Mouse (Mus musculus) liver, embryonic 12.5 days (tissue): Measurements from ENCODE around the gene Sh3kbp1. TPM values are rescaled to one million over a fixed set of nuclear protein-coding genes. Genes with fewer than 3 reads are reported as not detected.
A peak's percentile ranks its signal among the peaks of the same experiment; 100 is the strongest.

Experiments used
- ATAC-seq: fragments of 200-750 bp; cut with Nextera tagmentation; 2 replicates; pipeline ENCODE4 v1.8.0; 2017; ENCODE audit warnings: moderate number of reproducible peaks, mild to moderate bottlenecking, moderate library complexity
- H3K27ac ChIP-seq: fragments of 300-500 bp; sonication (generic); 2 replicates; pipeline ENCODE4 v1.5.1; 2016; ENCODE audit warnings: mild to moderate bottlenecking
- H3K27me3 ChIP-seq: fragments of 300-500 bp; sonication (generic); replicated peaks from 2 replicates; pipeline ENCODE4 v1.6.1; 2016; ENCODE audit warnings: mild to moderate bottlenecking, moderate library complexity
- H3K36me3 ChIP-seq: fragments of 300-500 bp; sonication (generic); 2 replicates; pipeline ENCODE4 v1.6.1; 2016; ENCODE audit warnings: mild to moderate bottlenecking, moderate library complexity
- H3K4me1 ChIP-seq: fragments of 300-500 bp; sonication (generic); 2 replicates; pipeline ENCODE4 v1.6.1; 2016
- H3K4me2 ChIP-seq: fragments of 300-500 bp; sonication (generic); 2 replicates; pipeline ENCODE4 v1.6.1; 2016; ENCODE audit warnings: mild to moderate bottlenecking, moderate library complexity
- H3K4me3 ChIP-seq: fragments of 300-500 bp; sonication (generic); 2 replicates; pipeline ENCODE4 v1.5.1; 2016; ENCODE audit warnings: mild to moderate bottlenecking, moderate library complexity
- H3K9ac ChIP-seq: fragments of 300-500 bp; sonication (generic); 2 replicates; pipeline ENCODE4 v1.6.1; 2016; ENCODE audit warnings: mild to moderate bottlenecking, moderate library complexity
- H3K9me3 ChIP-seq: fragments of 300-500 bp; sonication (generic); replicated peaks from 2 replicates; pipeline ENCODE4 v1.6.1; 2016; ENCODE audit warnings: mild to moderate bottlenecking, moderate library complexity
- WGBS: fragments of 180-500 bp; shearing (Covaris S2); methylation state at CpG from one replicate; pipeline ENCODE4 v1.1.7; 2016; ENCODE audit not compliant: insufficient replicate concordance; 5-methylcytosine and 5-hydroxymethylcytosine counted together
- polyA plus RNA-seq: library from polyadenylated mRNA; unstranded; fragments of >200 nt; fragmentation: Nextera tagmentation; extraction: Ambion mirVana; gene quantifications from 2 replicates; pipeline ENCODE4 v1.2.1, GENCODE M21; 2016

Sh3kbp1 gene
- polyA plus RNA-seq, 1 experiment from 2014 or later: 16.8 TPM

DNA sequence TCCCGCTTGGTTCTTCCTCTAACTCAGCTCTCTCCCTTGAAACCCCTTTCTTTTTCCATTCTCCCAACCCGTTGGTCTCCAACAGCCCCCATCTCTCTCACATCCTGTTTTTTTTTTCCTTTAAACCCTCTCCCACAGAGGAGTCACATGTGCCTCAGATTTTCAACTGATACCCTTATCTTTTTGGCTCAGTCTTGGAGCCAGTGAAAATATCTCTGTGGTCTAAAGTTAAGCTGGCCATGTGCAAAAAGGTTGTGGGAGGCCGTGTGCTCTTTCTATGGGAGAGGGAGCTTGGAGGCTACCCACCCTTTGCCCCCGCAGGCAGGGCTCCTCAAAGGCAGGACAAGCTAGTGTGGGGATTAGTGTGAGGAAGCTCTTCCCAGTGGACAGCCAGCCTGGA is 12.9 kb downstream of the Sh3kbp1 start:
- H3K27ac ChIP-seq: 0 out of 2 replicates have a peak overlapping the region, but pooled peaks have one; percentile 48
- H3K4me1 ChIP-seq: peaks cover 15% of the 10 kb centered on the region
- WGBS: 36% methylated on average over 4 of the region's 4 CpGs
- no peak overlapping the region for H3K4me3 ChIP-seq
- no peak overlapping the region for H3K9ac ChIP-seq
- peak; percentile 60 for ATAC-seq
- H3K4me2 ChIP-seq: no peak overlapping the region
- no peaks in the 10 kb centered on the region for H3K9me3 ChIP-seq
- no peaks in the 10 kb centered on the region for H3K27me3 ChIP-seq
- H3K36me3 ChIP-seq: no peaks in the 10 kb centered on the region

DNA sequence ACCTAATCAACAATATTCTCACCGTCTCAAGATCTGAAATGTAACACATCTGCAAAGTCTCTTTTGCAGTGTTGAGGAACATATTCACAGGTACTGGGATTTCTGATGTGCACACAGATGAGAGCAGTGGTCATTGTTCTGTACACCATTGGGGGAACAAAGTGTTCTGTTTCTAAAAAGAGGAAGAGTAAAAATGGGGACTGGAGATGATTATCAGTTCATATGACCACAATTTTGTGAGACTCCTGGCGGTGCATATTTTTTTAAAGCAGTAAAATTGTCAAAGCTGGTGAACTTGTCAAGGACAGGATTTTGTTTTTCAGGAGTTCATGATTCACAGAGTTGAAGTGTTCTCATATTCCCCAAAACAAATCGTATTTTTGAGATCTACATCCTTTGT is 18.2 kb downstream of the Sh3kbp1 start:
- no peak overlapping the region for H3K9ac ChIP-seq
- no peak overlapping the region for H3K4me2 ChIP-seq
- H3K4me1 ChIP-seq: peaks cover 14% of the 10 kb centered on the region; the same call in 1 of the 2 replicates
- no peak overlapping the region for H3K27ac ChIP-seq
- WGBS: 47% methylated on average over 3 of the region's 3 CpGs
- 0 out of 2 replicates have a peak, but pooled peaks cover 3% of the 10 kb centered on the region for H3K27me3 ChIP-seq
- no peaks in the 10 kb centered on the region for H3K9me3 ChIP-seq
- H3K4me3 ChIP-seq: no peak overlapping the region
- H3K36me3 ChIP-seq: no peaks in the 10 kb centered on the region
- ATAC-seq: no peak

DNA sequence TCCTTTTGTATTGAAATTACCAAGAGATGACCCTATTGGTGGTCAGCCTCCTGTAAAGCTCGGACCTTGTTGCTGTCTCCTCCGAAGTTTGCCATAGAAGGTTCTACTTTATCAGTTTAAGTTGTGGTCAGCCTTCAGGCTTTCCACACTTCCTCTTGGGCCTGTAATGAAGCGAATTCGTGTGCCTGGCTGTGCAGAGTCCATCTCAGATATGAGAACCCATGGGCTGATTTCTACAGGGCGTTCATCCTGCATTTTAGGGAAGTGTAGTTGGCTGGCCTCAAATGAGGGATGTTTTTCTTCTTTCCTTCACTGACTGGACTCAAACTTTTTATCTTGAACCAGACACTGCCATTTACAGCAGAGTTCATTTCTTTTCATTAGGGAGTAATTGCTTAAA is 20.5 kb downstream of the Sh3kbp1 start:
- Histone ChIP-seq H3K27ac (no peak overlapping the region), H3K27me3 (0 out of 2 replicates have a peak, but pooled peaks cover 3% of the 10 kb centered on the region), H3K9me3 (no peaks in the 10 kb centered on the region), H3K36me3 (no peaks in the 10 kb centered on the region), H3K9ac (no peak overlapping the region), H3K4me1 (peaks cover 20% of the 10 kb centered on the region), H3K4me3 (no peak overlapping the region), H3K4me2 (no peak overlapping the region)
- WGBS: 28% methylated on average over 5 of the region's 5 CpGs
- no peak for ATAC-seq

DNA sequence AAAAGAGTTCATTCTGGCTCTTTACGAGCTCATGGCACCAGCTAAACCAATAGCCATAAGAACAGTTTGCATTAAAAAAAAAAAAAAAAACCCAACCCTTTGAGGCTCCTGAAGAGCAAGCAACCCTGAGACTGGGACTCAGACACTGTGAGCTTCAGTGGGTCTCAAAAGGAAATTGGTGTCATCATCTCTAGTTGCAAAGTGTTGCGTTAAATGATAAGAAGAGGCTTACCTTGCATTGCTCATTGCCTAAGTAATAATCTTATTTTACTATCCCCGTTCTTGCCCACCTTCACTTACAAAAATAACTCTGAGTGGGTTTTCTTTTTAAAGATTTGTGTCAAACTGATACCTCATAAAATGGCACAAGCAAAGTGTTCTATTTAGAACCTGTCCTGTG is 21.5 kb downstream of the Sh3kbp1 start:
- H3K36me3 ChIP-seq: no peaks in the 10 kb centered on the region
- no peak overlapping the region for H3K4me3 ChIP-seq
- H3K9ac ChIP-seq: no peak overlapping the region
- H3K9me3 ChIP-seq: no peaks in the 10 kb centered on the region
- 0 out of 2 replicates have a peak, but pooled peaks cover 3% of the 10 kb centered on the region for H3K27me3 ChIP-seq
- H3K27ac ChIP-seq: no peak overlapping the region
- ATAC-seq: no peak
- WGBS: 48% methylated on average over 3 of the region's 3 CpGs
- H3K4me2 ChIP-seq: no peak overlapping the region
- H3K4me1 ChIP-seq: peaks cover 20% of the 10 kb centered on the region

DNA sequence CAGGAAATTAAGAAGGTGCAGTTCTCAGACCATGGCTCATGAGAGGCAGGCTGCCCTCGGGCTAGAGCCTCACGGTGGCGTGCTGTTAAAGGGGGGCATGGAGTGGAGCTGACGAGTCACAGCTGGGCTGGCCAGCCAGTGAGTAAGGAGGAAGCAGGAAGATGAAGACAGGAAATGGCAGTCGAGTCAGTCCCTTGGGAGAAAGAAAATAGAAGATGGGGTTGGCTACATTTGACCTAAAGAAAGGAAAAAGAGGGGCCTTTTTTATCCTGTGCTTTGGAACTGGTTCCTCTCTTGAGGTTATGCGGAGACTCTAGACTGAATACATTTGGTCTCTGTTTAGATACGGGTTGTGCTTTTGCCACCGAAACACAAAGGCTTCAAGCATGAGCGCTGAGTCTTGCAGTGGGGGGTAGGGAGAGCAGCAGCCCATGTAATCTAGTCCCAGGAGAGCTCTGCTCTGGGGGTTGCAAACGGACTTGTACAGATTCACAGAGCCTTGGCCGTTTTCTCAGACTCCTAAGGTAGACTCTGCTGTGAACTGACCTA is 23.1 kb downstream of the Sh3kbp1 start:
- Histone ChIP-seq H3K9me3 (no peaks in the 10 kb centered on the region), H3K27me3 (0 out of 2 replicates have a peak, but pooled peaks cover 3% of the 10 kb centered on the region), H3K4me1 (peaks cover 20% of the 10 kb centered on the region), H3K4me2 (peak overlapping the region; percentile 29), H3K36me3 (no peaks in the 10 kb centered on the region), H3K9ac (no peak overlapping the region), H3K4me3 (no peak overlapping the region), H3K27ac (no peak overlapping the region)
- WGBS: 35% methylated on average over 11 of the region's 11 CpGs
- ATAC-seq: no peak

- ATAC-seq: no peak
- H3K9ac ChIP-seq: no peak overlapping the region
- H3K4me1 ChIP-seq: peaks cover 20% of the 10 kb centered on the region
- H3K27ac ChIP-seq: no peak overlapping the region
- H3K4me3 ChIP-seq: no peak overlapping the region
- H3K4me2 ChIP-seq: peak overlapping the region; percentile 29; the same call in 1 of the 2 replicates
- no peaks in the 10 kb centered on the region for H3K9me3 ChIP-seq
- 56% methylated on average over 6 of the region's 6 CpGs for WGBS
- no peaks in the 10 kb centered on the region for H3K36me3 ChIP-seq
- H3K27me3 ChIP-seq: 0 out of 2 replicates have a peak, but pooled peaks cover 3% of the 10 kb centered on the region
Measured at GRCm38 (mm10) chrX:159650727-159651126, 23.7 kb downstream of the Sh3kbp1 start.

- H3K27me3 ChIP-seq: peaks cover 5% of the 10 kb centered on the region; the same call in 1 of the 2 replicates
- no peaks in the 10 kb centered on the region for H3K9me3 ChIP-seq
- 77% methylated on average over 7 of the region's 7 CpGs for WGBS
- no peak for ATAC-seq
- no peak overlapping the region for H3K4me2 ChIP-seq
- peaks cover 13% of the 10 kb centered on the region for H3K4me1 ChIP-seq
- no peak overlapping the region for H3K9ac ChIP-seq
- H3K27ac ChIP-seq: no peak overlapping the region
- H3K4me3 ChIP-seq: no peak overlapping the region
- no peaks in the 10 kb centered on the region for H3K36me3 ChIP-seq
Measured at GRCm38 (mm10) chrX:159671388-159671787, 44.3 kb downstream of the Sh3kbp1 start.

DNA sequence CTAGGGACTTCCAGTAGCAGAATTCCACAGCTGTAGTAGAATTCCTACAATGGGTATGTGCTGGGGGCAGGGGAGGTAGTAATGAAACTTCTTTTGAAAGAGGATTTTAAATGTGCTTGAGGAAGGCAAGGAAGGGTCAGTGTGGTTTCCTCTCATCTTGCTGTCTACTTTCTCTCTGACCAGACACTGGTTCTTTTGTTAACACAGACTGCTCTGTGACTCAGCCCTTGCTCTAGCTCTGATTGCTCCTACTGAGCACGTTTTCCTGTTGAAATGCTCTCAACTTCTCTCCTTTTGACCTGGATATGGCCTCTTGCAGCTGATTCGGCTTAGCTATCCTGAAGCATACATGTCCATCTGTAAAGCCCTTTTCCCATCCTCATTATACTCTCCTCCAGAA is 45.4 kb downstream of the Sh3kbp1 start:
- Histone ChIP-seq H3K36me3 (no peaks in the 10 kb centered on the region), H3K27ac (no peak overlapping the region), H3K9ac (no peak overlapping the region), H3K4me3 (no peak overlapping the region), H3K9me3 (no peaks in the 10 kb centered on the region), H3K27me3 (peaks cover 5% of the 10 kb centered on the region; the same call in 1 of the 2 replicates), H3K4me2 (no peak overlapping the region), H3K4me1 (peaks cover 23% of the 10 kb centered on the region)
- no peak for ATAC-seq
- 21% methylated on average over 2 of the region's 2 CpGs for WGBS

DNA sequence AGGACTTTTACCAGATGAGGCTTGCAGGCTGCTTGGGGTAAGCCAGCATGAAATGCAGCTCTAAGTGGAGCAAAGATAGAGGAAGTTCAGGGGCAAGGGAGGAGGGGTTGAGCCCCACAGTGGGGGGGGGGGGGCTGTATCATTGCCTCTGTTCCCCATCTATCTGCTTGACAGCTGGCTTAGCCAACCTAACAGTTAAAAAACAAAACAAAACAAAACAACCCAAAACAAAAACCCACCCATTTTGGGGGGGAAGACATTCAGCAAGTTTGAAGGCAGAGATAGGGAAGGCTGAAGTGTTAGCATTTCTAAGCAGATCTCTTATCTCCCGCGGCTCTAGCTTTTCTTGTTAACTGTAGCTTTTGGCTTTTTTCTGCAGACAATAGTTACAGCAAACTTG is 49.2 kb downstream of the Sh3kbp1 start:
- no peak; the same call in 1 of the 2 replicates for ATAC-seq
- no peaks in the 10 kb centered on the region for H3K9me3 ChIP-seq
- no peak overlapping the region for H3K4me3 ChIP-seq
- peaks cover 29% of the 10 kb centered on the region for H3K4me1 ChIP-seq
- no peak overlapping the region for H3K27ac ChIP-seq
- no peak overlapping the region for H3K9ac ChIP-seq
- H3K4me2 ChIP-seq: peak overlapping the region; percentile 20; the same call in 1 of the 2 replicates
- WGBS: 10% methylated on average over 2 of the region's 2 CpGs
- no peaks in the 10 kb centered on the region for H3K36me3 ChIP-seq
- H3K27me3 ChIP-seq: peaks cover 5% of the 10 kb centered on the region; the same call in 1 of the 2 replicates

- Histone ChIP-seq H3K9me3 (no peaks in the 10 kb centered on the region), H3K27me3 (peaks cover 5% of the 10 kb centered on the region; the same call in 1 of the 2 replicates), H3K27ac (no peak overlapping the region; the same call in 1 of the 2 replicates), H3K4me1 (peaks cover 29% of the 10 kb centered on the region), H3K4me3 (no peak overlapping the region), H3K36me3 (no peaks in the 10 kb centered on the region), H3K4me2 (no peak overlapping the region), H3K9ac (no peak overlapping the region)
- ATAC-seq: no peak
- 24% methylated on average over 4 of the region's 4 CpGs for WGBS
Measured at GRCm38 (mm10) chrX:159677585-159678319, 50.7 kb downstream of the Sh3kbp1 start.

- H3K27me3 ChIP-seq: peaks cover 5% of the 10 kb centered on the region; the same call in 1 of the 2 replicates
- 59% methylated on average over 5 of the region's 5 CpGs for WGBS
Measured at GRCm38 (mm10) chrX:159678320-159678835, 51.3 kb downstream of the Sh3kbp1 start.

GRCm38 (mm10) chrX:159685521-159685920 is 58.4 kb downstream of the Sh3kbp1 start:
- H3K27ac ChIP-seq: no peak overlapping the region
- H3K4me1 ChIP-seq: peaks cover 10% of the 10 kb centered on the region
- ATAC-seq: no peak
- WGBS: 21% methylated on average over 1 of the region's 1 CpGs
- no peak overlapping the region for H3K9ac ChIP-seq
- H3K36me3 ChIP-seq: no peaks in the 10 kb centered on the region
- H3K4me3 ChIP-seq: no peak overlapping the region
- no peaks in the 10 kb centered on the region for H3K9me3 ChIP-seq
- no peak overlapping the region for H3K4me2 ChIP-seq
- peaks cover 9% of the 10 kb centered on the region; the same call in 1 of the 2 replicates for H3K27me3 ChIP-seq

More at GRCm38 (mm10) chrX:159678320-159678835, 51.3 kb downstream of the Sh3kbp1 start:
- H3K9me3 ChIP-seq: no peaks in the 10 kb centered on the region
- H3K27ac ChIP-seq: no peak overlapping the region
- H3K4me3 ChIP-seq: no peak overlapping the region
- no peak for ATAC-seq
- H3K4me2 ChIP-seq: no peak overlapping the region
- peaks cover 29% of the 10 kb centered on the region for H3K4me1 ChIP-seq
- no peak overlapping the region for H3K9ac ChIP-seq
- no peaks in the 10 kb centered on the region for H3K36me3 ChIP-seq
